Mouse (Mus musculus) layer of hippocampus, adult 8-10 months (tissue): Measurements from ENCODE around the gene Pakap. TPM values are rescaled to one million over a fixed set of nuclear protein-coding genes. Genes with fewer than 3 reads are reported as not detected.

Source experiments
- DNase-seq, 2 experiments: peaks; one replicate each; pipeline ENCODE4 v3.0.0; 2022; ENCODE audit warnings: low spot score in 2 of 2
- total RNA-seq, 4 experiments: library from RNA; stranded (reverse); gene quantifications; 2 replicates each; pipeline ENCODE4 v1.2.4; 2022

Pakap gene
- total RNA-seq, 4 experiments from 2014 or later: 24.3 to 29.7 (median 26.2) TPM

DNA sequence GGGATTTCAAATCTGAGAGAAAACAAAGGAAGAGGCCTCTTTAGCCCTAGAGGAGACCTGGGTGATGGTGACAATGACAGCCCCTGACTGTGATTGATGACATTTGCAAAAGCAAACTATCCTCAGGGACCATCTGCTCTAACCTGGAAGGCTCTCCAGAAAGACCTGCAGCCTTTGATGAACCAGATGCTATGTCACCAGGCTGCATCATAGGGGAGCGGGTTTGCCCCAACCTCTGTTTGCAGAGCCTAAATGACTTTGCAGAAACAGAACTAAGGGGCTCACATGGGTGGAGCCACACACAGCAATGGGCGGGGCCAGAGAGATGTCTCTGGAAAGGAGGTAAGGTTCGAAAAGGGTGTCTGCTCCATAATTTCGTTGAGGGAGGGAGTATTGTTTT is 265.1 kb downstream of the Pakap start:
- DNase-seq: no peak

- DNase-seq: no peak
Measured at GRCm38 (mm10) chr4:57834141-57834540, 266.2 kb downstream of the Pakap start.

GRCm38 (mm10) chr4:57837089-57837488 is 269.1 kb downstream of the Pakap start:
- DNase-seq: no peak

DNA sequence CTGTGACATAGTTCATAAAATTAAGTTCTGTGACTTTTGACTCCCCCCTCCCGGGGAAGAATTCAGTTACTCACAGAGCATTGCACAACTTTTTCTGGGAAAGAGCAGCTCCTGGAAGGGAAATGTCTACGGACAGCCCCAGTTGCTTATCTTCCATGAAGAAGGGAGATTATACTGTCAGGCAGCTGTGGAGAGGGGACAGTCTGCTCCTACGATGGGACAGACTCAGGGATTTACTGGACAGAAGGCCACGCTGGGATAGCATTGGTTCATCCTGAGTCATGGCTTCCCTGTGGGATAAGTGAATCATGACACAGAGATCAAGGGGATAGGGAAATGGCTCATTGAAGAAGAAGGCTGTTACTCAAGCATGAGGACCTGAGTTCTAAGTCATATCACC is 271.4 kb downstream of the Pakap start:
- no peak for DNase-seq

GRCm38 (mm10) chr4:57841911-57842310 is 273.9 kb downstream of the Pakap start:
- no peak for DNase-seq

- no peak for DNase-seq
Measured at GRCm38 (mm10) chr4:57842472-57843305, 274.7 kb downstream of the Pakap start.

DNA sequence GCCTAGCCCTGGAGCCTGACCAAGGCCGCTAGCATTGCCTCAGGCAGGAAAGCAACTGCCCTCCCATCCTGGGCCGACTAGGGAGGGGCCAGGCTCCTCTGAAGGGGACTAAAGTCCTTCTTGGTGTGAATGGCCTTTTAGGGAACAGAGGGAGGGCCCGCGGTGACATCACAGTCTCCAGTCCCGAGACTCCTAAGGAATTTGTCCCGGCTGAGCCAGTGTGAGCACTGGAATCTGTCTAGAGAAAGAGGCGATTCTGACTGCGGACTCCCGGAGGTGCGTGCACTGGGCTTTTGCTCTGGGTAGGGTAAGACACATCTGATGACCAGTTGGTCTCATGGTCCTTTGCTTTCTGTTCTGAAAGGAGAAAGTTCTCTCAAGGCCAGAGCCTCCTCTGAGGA is 277.1 kb downstream of the Pakap start:
- DNase-seq: no peak

DNA sequence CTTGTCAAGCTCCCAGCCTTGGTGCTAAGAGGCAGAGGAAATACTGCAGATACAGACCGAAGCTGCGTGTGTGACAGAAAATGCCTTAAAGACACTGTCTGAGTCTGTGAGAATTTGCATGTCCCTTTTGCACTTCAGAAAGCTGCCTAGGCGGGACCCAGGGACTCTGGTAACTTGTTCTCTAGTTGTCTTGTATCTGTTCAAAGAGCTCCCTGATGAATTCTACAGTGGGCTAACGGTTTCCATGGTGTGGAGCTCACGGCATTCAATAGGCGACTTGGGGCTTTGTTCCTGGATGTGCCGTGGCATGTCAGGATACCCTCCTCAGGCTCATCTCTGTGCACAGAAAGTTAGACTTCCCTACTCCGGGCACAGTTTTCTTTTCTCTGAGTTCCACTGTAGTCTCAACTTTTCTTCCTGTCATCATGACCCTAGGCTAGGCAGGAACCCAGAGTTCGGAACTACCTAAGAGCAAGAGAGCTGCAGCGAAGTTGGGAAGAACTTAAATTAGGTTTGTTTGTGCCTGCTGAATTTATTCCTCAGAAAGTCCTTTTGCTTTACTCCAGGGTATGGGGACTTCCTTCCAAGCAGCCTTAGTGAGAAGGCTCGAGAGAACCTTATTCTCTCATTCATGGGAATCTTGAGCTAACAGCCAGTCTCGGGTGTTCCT is 277.7 kb downstream of the Pakap start:
- DNase-seq: no peak

DNA sequence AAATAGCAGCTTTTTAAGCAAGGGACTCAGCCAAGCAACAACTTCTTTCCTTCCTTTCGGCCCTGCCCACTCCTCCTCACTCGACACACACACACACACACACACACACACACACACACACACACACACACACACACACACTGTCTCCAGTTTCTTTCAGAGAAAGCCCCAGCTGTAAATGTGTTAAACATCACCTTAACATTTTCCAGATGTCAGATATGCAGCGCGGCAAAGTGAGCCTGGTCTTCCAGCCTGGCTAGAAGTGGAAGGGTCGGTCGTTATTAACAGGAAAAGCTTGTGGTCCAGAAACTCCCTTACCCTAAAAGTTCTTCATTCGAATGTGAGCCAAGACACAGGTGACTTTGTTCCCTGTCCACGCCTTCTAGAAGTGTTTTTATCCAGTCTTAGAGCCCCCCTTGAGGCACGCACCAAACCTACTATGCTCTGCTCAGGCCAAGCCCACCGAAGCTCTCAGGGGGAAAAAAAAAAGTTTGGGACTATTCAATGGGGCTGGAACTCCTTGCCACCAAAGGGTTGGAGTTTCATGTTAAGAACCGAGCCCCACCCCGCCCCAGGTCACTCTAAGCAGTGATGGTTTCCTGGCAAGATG is 278.5 kb downstream of the Pakap start:
- no peak for DNase-seq

DNA sequence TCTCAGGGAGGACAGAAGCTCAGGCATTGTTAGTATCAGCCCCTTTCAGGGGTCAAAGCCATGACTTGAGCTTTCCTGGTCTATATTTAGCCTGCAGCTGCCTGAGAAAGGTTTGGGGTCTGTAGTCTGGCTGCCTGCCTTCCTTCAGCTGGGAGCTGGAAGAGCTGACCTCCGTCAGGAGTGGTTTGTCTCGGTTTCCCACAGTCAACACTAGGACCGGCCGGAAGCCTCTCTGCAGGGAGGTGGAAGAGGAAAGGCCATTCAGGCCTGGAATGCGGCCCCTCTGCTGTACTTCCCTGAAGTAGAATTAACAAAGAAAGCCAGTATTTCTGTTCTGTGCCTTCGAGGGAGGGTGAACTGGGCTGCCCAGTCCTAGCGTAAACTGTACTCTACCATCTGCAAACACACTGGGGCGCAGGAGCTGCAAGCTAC is 279.0 kb downstream of the Pakap start:
- no peak for DNase-seq

DNA sequence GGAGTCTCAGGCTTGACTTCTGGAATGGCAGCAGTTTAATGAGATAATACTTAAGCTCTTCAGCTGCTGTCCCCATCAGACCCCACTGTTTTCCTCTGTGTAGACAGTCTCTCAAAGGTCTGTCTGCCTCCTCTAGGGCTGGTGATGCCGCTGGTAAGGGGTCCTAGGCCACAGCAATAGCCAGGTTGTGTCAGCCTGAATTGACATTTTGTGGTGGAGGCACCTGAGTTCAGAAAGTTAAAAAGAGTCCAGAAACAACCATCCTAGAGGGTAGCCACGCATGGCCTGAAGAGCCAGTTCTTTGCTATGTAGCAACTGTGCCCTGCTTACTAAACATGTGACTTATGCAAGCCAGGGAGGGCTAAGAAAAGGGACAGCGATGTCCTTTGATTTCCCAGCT is 279.7 kb downstream of the Pakap start:
- DNase-seq: no peak

DNA sequence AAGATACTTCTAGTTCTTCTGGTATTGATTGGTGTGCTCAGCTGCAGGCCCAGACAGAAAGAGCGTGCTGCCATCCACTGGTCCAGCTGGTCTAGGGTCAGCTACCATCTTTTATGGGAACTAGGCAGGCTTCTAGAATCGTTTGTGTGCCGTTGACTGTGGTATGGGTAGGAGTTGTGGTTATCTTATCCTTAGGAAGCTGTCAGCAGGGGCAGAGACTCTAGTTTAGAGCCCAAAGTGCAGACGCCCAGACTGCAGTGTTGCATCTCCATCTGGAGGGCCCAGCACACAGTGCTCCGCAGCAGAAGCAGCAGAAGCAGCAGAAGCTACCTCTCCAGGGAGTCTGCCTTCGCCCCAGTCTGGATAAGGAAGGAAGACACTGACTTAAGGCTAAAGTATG is 281.5 kb downstream of the Pakap start:
- DNase-seq: no peak

GRCm38 (mm10) chr4:57851731-57852130 is 283.8 kb downstream of the Pakap start:
- no peak for DNase-seq

- no peak for DNase-seq
Measured at GRCm38 (mm10) chr4:57852461-57853040, 284.6 kb downstream of the Pakap start.

GRCm38 (mm10) chr4:57854181-57854580 is 286.2 kb downstream of the Pakap start:
- no peak for DNase-seq

DNA sequence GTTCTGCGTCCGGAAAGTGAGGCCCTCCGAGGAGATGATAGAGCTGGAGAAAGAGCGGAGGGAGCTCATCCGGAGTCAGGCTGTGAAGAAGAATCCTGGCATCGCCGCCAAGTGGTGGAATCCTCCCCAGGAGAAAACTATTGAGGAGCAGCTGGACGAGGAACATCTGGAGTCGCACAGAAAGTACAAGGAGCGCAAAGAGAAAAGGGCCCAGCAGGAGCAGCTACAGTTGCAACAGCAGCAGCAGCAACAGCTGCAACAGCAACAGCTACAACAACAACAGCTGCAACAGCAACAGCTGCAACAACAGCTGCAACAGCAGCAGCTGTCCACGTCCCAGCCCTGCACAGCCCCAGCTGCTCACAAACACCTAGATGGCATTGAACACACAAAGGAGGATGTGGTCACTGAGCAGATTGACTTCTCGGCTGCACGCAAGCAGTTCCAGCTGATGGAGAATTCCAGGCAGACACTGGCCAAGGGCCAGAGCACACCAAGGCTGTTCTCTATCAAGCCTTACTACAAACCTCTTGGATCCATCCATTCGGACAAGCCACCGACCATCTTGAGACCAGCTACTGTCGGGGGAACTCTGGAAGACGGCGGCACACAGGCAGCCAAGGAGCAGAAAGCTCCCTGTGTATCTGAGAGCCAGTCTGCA is 287.4 kb downstream of the Pakap start:
- DNase-seq: no peak

DNA sequence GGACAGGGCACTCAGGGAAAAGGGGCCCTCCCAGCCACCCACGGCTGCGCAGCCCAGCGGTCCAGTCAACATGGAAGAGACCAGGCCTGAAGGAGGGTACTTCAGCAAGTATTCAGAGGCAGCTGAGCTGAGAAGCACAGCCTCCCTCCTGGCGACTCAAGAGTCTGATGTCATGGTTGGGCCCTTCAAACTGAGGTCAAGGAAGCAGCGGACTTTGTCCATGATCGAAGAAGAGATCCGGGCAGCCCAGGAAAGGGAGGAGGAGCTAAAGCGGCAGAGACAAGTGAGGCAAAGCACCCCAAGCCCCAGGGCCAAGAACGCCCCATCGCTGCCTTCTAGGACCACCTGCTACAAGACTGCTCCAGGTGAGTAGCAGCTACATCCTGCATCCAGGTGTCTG is 288.7 kb downstream of the Pakap start:
- DNase-seq: no peak

DNA sequence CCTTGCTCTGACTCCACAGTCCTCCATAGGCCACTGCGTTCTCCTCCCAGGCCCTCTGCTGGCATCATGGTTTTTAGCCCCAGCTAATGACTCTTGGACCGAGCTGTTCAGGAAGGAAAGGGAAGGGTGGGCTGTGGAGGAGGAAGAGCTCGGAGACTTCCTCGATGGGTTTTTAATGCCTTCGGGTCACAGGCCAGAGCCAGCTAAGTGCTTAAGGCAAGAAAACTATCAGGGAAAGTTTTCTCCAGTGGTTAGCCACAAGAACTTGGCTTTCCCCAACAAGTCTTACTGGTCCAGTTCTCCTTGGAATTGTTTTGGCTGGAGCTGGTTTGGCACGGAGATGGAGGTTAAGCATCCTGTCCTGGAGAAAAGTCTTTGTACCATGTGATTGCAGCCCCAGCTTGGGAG is 292.2 kb downstream of the Pakap start:
- DNase-seq: no peak

GRCm38 (mm10) chr4:57861166-57861565 is 293.2 kb downstream of the Pakap start:
- DNase-seq: no peak

DNA sequence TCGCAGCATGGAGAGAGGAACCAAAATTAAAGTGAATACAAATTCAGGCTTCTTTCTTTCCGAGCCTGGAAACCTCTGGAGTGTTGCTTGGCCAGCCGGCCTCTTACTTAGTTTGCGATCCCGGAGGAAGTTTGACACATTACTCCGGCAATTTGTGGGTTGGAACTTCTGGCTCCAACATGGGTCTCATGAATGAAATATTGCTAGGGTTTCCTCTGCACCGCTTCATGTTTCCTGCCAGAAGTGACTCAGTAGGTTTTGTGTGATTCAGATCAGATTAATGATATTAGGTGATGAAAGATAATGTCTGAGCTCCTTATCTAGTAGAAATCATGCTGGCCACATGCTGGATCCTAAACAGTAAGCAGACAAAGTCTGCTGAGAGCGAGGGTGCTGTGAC is 293.9 kb downstream of the Pakap start:
- DNase-seq: no peak

DNA sequence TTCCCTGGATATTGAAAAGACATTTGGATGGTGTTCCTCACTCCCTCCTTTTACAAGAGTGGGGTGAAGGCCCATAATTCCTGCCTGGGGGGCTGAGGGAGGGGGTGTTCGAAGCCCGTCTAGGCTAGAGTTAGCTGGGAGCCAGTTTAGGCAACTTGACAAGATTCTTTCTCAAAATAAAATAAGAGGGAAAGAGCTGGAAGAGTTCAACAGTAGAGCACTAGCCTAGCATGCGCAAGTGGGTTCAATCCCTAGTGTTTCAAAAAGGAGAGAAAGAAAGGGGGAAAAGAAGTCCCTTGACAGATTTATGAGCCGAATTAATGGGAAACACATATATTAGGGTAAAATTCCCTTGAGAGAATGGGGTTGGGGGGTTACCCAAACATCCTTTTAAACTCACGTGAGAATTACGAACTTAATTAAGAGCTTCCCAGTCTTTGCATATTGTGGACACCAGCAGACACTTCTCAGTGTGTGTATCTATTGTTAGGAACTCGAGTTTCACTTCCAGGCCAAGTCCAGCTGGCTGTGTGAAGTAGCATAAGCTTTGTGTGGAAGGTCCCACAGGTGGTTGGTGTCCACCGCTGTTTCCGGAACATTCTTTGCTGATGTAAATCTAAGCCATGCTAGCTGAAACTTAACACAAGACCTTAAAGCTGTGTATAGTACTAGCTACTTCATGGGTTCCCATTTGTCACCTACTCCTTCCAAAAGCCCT is 294.4 kb downstream of the Pakap start:
- DNase-seq: no peak
